Mouse (Mus musculus): ENCODE measurements around the gene Tagap1. TPM values are rescaled to one million over a fixed set of nuclear protein-coding genes. Genes with fewer than 3 reads are reported as not detected.
A peak's percentile ranks its signal among the peaks of the same experiment; 100 is the strongest.
"Not testable (repeated sequence)": the region's sequence is repeated elsewhere in the genome, so short reads cannot be mapped to it uniquely, and the experiment has no call there.

Gene Tagap1
- total and polyA plus RNA-seq, 3 experiments, result 16.8 to 21.1 (median 20.3) TPM

DNA sequence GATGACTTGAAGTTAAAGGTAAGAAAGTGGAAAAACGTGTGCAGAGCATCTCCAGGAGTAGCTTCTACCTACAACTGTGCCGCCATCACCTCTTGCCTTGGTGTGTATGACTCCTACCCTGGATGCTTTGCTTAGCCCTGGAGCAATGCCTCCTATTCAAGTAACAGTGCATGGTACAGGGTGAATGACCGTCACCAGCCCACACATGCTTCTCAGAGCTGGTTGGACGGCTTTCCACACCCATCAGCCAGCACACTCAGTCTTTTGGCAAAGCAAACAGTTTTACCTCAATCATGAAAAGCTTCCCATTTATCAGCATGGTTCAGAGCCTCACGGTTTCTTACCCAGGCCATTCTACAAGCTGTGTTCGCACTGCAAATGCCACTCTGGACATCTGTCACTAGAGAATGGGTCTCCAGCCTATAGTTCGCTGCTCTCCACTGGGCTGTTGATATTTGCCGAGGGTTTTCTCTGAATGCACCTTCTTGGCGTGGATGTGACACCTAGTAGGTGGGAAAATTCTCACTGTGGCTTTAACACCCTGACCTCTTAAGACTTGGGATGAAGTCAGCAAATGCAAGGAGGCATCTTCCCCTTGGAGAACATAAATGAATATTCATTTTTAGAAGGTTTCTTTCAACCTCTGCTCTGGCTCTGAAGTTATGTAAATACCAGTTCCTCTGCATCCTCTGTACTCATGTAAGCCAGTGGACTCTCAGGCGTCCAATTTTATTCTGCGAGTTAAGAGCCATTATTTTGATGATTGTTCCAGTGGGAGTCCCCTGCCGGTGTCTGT is 41.0 kb upstream of the Tagap1 start:
- H3K4me3 ChIP-seq (replicated peaks in 1 of 3; ENCODE audit: low read depth in 2 of 3, low read length in 2 of 3, poor library complexity in 1 of 3); H3K4me1 ChIP-seq (ENCODE audit: control insufficient read depth in 1 of 2, insufficient read depth in 2 of 2); H3K4me2 ChIP-seq (ENCODE audit: insufficient read depth, low read depth, poor library complexity, severe bottlenecking); DNase-seq (ENCODE audit: extremely low read depth); H3K79me2 ChIP-seq (replicated peaks; ENCODE audit: control insufficient read depth, extremely low read depth, insufficient read depth, poor library complexity, severe bottlenecking); H3K36me3 ChIP-seq (replicated peaks in 1 of 2; ENCODE audit: control insufficient read depth in 1 of 2, insufficient read depth in 1 of 2, low read length in 1 of 2); H3K9me3 ChIP-seq (replicated peaks; ENCODE audit: low read length); dilution Hi-C loops (cut with MboI; ENCODE audit: extremely low pct_ligation_motif_present, extremely low pct_unique_long_range_greater_than_20kb, low sequenced_read_pairs); H3K27me3 ChIP-seq (replicated peaks); in situ Hi-C loops (cut with MboI; ENCODE audit: low pct_ligation_motif_present, low pct_unique_long_range_greater_than_20kb, low sequenced_read_pairs); H3K9ac ChIP-seq (ENCODE audit: insufficient read depth, low read depth); H3K27ac ChIP-seq (ENCODE audit: insufficient read depth, low read depth): not testable (repeated sequence)

DNA sequence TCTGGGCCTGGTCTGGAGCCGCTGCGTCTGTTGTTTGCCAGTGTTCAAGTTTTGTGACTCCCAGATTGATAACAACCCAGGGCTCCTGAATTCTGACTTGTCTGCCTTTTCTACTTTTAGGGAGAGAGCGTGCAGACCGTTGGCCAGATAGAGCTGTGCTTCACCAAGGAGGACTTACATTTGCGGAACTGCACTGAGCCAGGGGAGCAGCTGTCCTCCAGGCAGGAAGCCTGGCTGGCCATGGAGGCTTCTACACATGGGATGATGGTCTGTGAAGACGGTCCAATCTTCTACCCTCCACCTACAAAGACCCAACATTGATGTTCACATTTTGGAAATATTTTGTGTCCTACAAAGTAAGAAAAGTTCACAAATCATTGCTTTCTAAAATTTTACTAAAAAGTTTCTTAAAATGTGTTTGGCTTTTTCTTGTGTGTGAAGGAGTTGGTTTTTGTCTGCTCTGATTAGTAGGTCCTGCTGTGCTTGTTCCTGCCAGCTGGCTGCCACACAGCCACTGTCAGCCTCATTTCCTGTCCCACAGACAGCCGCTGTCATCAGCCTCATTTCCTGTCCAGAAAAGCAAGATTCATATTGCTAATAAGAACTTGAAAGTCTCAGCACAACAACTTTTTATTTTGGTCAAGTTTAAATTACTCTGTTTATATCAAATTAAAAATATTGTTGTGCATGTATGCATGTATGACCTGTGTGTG is 37.0 kb upstream of the Tagap1 start:
- dilution Hi-C loops (cut with MboI; ENCODE audit: extremely low pct_ligation_motif_present, extremely low pct_unique_long_range_greater_than_20kb, low sequenced_read_pairs); in situ Hi-C loops (cut with MboI; ENCODE audit: low pct_ligation_motif_present, low pct_unique_long_range_greater_than_20kb, low sequenced_read_pairs); H3K9me3 ChIP-seq (replicated peaks; ENCODE audit: low read length); DNase-seq (ENCODE audit: extremely low read depth); H3K79me2 ChIP-seq (replicated peaks; ENCODE audit: control insufficient read depth, extremely low read depth, insufficient read depth, poor library complexity, severe bottlenecking); H3K4me1 ChIP-seq (ENCODE audit: control insufficient read depth in 1 of 2, insufficient read depth in 2 of 2); H3K4me2 ChIP-seq (ENCODE audit: insufficient read depth, low read depth, poor library complexity, severe bottlenecking); H3K36me3 ChIP-seq (replicated peaks in 1 of 2; ENCODE audit: control insufficient read depth in 1 of 2, insufficient read depth in 1 of 2, low read length in 1 of 2); H3K9ac ChIP-seq (ENCODE audit: insufficient read depth, low read depth); H3K27me3 ChIP-seq (replicated peaks); H3K4me3 ChIP-seq (replicated peaks in 1 of 3; ENCODE audit: low read depth in 2 of 3, low read length in 2 of 3, poor library complexity in 1 of 3); H3K27ac ChIP-seq (ENCODE audit: insufficient read depth, low read depth): not testable (repeated sequence)

DNA sequence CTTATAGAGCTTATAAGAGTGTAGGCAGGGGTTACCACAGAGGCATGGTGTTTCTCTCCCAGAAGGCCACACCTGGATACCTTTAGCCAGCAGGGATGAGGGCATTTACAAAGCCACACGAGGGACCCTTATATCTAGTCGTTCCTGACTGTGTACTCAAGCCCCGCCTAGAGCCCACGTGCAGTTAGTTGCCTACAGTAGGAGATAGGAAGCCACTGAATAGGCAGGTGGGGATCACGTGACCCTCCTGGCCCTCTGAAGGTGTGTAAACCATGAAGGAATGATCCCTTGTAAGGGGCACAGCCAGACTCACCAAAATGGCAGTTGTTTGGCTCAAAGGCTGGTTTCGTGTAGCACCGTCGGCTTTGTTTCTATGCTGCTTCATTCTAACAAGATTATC is 35.9 kb upstream of the Tagap1 start:
- H3K9me3 ChIP-seq (replicated peaks; ENCODE audit: low read length); H3K9ac ChIP-seq (ENCODE audit: insufficient read depth, low read depth); H3K27me3 ChIP-seq (replicated peaks); dilution Hi-C loops (cut with MboI; ENCODE audit: extremely low pct_ligation_motif_present, extremely low pct_unique_long_range_greater_than_20kb, low sequenced_read_pairs); H3K79me2 ChIP-seq (replicated peaks; ENCODE audit: control insufficient read depth, extremely low read depth, insufficient read depth, poor library complexity, severe bottlenecking); in situ Hi-C loops (cut with MboI; ENCODE audit: low pct_ligation_motif_present, low pct_unique_long_range_greater_than_20kb, low sequenced_read_pairs); H3K4me3 ChIP-seq (replicated peaks in 1 of 3; ENCODE audit: low read depth in 2 of 3, low read length in 2 of 3, poor library complexity in 1 of 3); DNase-seq (ENCODE audit: extremely low read depth); H3K27ac ChIP-seq (ENCODE audit: insufficient read depth, low read depth); H3K4me2 ChIP-seq (ENCODE audit: insufficient read depth, low read depth, poor library complexity, severe bottlenecking); H3K4me1 ChIP-seq (ENCODE audit: control insufficient read depth in 1 of 2, insufficient read depth in 2 of 2): not testable (repeated sequence)
- H3K36me3 ChIP-seq (replicated peaks in 1 of 2; ENCODE audit: control insufficient read depth in 1 of 2, insufficient read depth in 1 of 2, low read length in 1 of 2), result peaks cover 0 to 12% of the 10 kb centered on the region in 2 experiments

DNA sequence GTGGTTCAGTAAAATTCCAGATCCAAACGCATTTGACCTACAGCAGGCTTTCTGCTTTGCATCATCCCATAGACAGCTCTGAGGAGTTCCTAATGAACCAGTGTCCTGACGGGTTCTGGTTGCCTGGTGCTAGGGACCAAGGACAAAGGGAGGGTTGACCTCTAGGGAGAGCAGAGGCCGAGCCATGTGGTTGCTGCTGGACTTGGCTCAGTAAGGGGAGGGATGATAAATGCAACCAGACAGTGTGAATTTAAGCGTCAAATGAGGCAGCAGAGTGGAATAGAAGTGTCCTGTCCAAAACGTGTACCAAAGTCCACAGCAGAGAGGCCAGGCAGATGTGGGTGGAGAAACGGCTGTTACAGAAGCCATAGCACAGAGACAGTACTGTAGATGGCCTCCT is 34.5 kb upstream of the Tagap1 start:
- H3K4me2 ChIP-seq (ENCODE audit: insufficient read depth, low read depth, poor library complexity, severe bottlenecking), result not testable (repeated sequence)

DNA sequence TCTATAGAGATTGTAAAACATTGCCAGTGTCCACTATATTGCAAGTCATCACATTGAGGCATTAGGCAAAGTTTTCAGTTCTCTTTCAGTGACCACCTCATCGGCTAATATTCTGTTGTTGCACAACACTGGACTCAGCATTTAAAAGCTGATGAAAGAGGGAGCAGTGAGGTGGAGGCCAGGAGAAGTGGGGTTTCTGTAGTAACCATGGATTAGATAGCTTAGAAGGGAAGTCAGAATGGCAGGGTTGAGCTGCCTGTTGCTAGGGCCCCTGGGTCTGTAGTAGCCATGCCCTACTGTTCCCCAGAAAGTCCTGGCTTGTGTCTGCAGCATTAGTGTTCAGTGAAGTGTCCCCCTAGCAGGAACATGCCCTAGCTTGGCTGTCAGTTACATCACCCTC is 25.2 kb upstream of the Tagap1 start:
- dilution Hi-C loops (cut with MboI; ENCODE audit: extremely low pct_ligation_motif_present, extremely low pct_unique_long_range_greater_than_20kb, low sequenced_read_pairs); H3K4me1 ChIP-seq (ENCODE audit: control insufficient read depth in 1 of 2, insufficient read depth in 2 of 2); H3K27me3 ChIP-seq (replicated peaks); H3K36me3 ChIP-seq (replicated peaks in 1 of 2; ENCODE audit: control insufficient read depth in 1 of 2, insufficient read depth in 1 of 2, low read length in 1 of 2); in situ Hi-C loops (cut with MboI; ENCODE audit: low pct_ligation_motif_present, low pct_unique_long_range_greater_than_20kb, low sequenced_read_pairs); H3K79me2 ChIP-seq (replicated peaks; ENCODE audit: control insufficient read depth, extremely low read depth, insufficient read depth, poor library complexity, severe bottlenecking); H3K9me3 ChIP-seq (replicated peaks; ENCODE audit: low read length); DNase-seq (ENCODE audit: extremely low read depth); H3K9ac ChIP-seq (ENCODE audit: insufficient read depth, low read depth); H3K4me2 ChIP-seq (ENCODE audit: insufficient read depth, low read depth, poor library complexity, severe bottlenecking); H3K4me3 ChIP-seq (replicated peaks in 1 of 3; ENCODE audit: low read depth in 2 of 3, low read length in 2 of 3, poor library complexity in 1 of 3): not testable (repeated sequence)
- H3K27ac ChIP-seq (ENCODE audit: insufficient read depth, low read depth), result peak overlapping the region; percentile 66; the same call in 1 of the 2 replicates

More for the DNA sequence above, 34.5 kb upstream of the Tagap1 start:
- peaks cover 0 to 15% of the 10 kb centered on the region in 2 experiments for H3K36me3 ChIP-seq (replicated peaks in 1 of 2; ENCODE audit: control insufficient read depth in 1 of 2, insufficient read depth in 1 of 2, low read length in 1 of 2)
- DNase-seq (ENCODE audit: extremely low read depth); H3K79me2 ChIP-seq (replicated peaks; ENCODE audit: control insufficient read depth, extremely low read depth, insufficient read depth, poor library complexity, severe bottlenecking); H3K9ac ChIP-seq (ENCODE audit: insufficient read depth, low read depth); dilution Hi-C loops (cut with MboI; ENCODE audit: extremely low pct_ligation_motif_present, extremely low pct_unique_long_range_greater_than_20kb, low sequenced_read_pairs); H3K27me3 ChIP-seq (replicated peaks); H3K9me3 ChIP-seq (replicated peaks; ENCODE audit: low read length); in situ Hi-C loops (cut with MboI; ENCODE audit: low pct_ligation_motif_present, low pct_unique_long_range_greater_than_20kb, low sequenced_read_pairs); H3K4me1 ChIP-seq (ENCODE audit: control insufficient read depth in 1 of 2, insufficient read depth in 2 of 2); H3K4me3 ChIP-seq (replicated peaks in 1 of 3; ENCODE audit: low read depth in 2 of 3, low read length in 2 of 3, poor library complexity in 1 of 3); H3K27ac ChIP-seq (ENCODE audit: insufficient read depth, low read depth): not testable (repeated sequence)

DNA sequence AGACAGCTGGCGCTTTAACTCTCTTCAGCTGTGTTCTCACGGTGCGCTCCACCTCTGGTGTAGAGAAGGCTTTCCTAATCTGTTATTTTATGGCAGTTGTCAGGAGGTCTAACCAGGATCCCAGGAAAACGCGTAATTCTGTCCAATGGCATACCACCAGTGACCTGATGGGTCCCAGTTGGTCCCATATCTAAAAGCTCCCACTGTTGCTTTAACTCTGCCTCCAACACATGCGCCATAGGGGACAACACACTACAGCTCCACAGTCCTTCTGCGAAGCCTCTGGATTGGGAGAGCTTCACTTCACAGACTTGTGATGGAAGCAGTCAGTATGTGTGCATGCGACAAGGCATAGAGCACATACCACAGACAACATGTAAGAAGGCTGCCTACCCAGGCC is 19.2 kb upstream of the Tagap1 start:
- H3K4me1 ChIP-seq (ENCODE audit: control insufficient read depth in 1 of 2, insufficient read depth in 2 of 2); H3K9me3 ChIP-seq (replicated peaks; ENCODE audit: low read length); in situ Hi-C loops (cut with MboI; ENCODE audit: low pct_ligation_motif_present, low pct_unique_long_range_greater_than_20kb, low sequenced_read_pairs); H3K4me3 ChIP-seq (replicated peaks in 1 of 3; ENCODE audit: low read depth in 2 of 3, low read length in 2 of 3, poor library complexity in 1 of 3); H3K9ac ChIP-seq (ENCODE audit: insufficient read depth, low read depth); H3K27ac ChIP-seq (ENCODE audit: insufficient read depth, low read depth); H3K36me3 ChIP-seq (replicated peaks in 1 of 2; ENCODE audit: control insufficient read depth in 1 of 2, insufficient read depth in 1 of 2, low read length in 1 of 2); H3K79me2 ChIP-seq (replicated peaks; ENCODE audit: control insufficient read depth, extremely low read depth, insufficient read depth, poor library complexity, severe bottlenecking); H3K27me3 ChIP-seq (replicated peaks); DNase-seq (ENCODE audit: extremely low read depth); dilution Hi-C loops (cut with MboI; ENCODE audit: extremely low pct_ligation_motif_present, extremely low pct_unique_long_range_greater_than_20kb, low sequenced_read_pairs): not testable (repeated sequence)
- H3K4me2 ChIP-seq (ENCODE audit: insufficient read depth, low read depth, poor library complexity, severe bottlenecking), result peak overlapping the region; percentile 38; the same call in 1 of the 2 replicates

Data from CH12.LX (cell line).